Mouse (Mus musculus) monocyte, adult 59 days (primary cell): ENCODE data around the gene Elob. TPM values are rescaled to one million over a fixed set of nuclear protein-coding genes. Genes with fewer than 3 reads are reported as not detected.

ENCODE experiments used
- total RNA-seq, 2 experiments: library from RNA; stranded (reverse); gene quantifications; one replicate each; pipeline ENCODE4 v1.2.4; 2023

Gene Elob
- 100 to 1,000 TPM; 156 to 174 TPM for total RNA-seq

DNA sequence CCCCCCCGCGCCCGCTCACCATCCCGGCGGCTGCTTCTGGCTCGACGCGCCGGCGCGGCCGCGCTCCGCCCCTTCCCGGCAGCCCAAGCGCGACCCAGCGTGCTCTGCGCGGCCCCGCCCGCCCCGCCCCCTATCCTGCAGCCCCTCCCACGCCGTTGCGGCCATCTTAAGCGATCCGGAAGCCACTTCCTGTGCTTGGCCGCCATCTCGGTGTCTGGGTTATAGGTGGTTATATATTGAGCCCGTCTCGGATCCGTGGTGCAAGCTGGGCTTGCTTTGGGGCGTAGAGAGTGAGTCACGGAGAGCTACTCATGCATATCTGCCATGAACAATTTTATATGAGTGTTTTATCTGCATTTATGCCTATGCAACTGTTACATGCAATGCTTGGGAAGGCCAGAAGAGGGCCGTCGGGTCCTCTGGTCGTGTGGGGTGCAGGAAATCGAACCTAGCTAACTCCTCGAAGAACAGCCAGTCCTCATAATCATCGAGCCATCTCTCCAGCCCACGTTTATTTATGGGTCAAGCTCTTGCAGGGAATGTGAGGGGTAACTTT lies at the start of gene Elob:
Gene Elob (minus strand): TSS at position 73 of the 556 bp plus-strand sequence.

DNA sequence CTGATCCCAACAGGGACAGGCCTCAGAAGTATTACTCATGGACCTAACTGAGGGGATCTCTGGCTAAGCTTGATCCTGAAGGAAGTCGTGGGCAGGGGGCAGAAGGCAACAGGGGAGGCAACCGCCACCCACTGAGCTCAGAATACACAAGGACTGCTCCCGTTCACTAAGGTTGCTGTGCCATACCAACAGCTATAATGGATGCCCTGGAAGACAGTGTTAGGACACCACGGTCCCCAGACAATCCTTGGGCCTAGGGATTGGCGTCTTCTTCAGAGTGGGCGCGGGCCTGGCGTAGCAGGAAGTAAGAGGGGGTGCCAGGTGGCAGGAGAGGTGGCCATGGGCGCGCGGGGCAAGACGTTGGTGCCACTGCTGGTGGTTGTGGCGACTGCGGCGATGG lies 38.8 kb upstream of the Elob start, which contains the start of gene Prss21:
Gene Prss21 (plus strand): TSS at position 301 of the 400 bp plus-strand sequence.

GRCm38 (mm10) chr17:23843812-23844273 lies 14.9 kb upstream of the Elob start, which contains the start of the genes Prss32 and Prss41:
Prss32 (plus strand) TSS chr17:23843855.
Prss41 (minus strand) TSS chr17:23844172.

GRCm38 (mm10) chr17:23836006-23836575 lies 7.2 kb upstream of the Elob start, which contains the start of gene Prss33:
Prss33 (minus strand) TSS chr17:23836056.

GRCm38 (mm10) chr17:23790269-23791078 lies 38.5 kb downstream of the Elob start, which contains the start of gene Srrm2:
Srrm2 (plus strand) TSS chr17:23790532.

DNA sequence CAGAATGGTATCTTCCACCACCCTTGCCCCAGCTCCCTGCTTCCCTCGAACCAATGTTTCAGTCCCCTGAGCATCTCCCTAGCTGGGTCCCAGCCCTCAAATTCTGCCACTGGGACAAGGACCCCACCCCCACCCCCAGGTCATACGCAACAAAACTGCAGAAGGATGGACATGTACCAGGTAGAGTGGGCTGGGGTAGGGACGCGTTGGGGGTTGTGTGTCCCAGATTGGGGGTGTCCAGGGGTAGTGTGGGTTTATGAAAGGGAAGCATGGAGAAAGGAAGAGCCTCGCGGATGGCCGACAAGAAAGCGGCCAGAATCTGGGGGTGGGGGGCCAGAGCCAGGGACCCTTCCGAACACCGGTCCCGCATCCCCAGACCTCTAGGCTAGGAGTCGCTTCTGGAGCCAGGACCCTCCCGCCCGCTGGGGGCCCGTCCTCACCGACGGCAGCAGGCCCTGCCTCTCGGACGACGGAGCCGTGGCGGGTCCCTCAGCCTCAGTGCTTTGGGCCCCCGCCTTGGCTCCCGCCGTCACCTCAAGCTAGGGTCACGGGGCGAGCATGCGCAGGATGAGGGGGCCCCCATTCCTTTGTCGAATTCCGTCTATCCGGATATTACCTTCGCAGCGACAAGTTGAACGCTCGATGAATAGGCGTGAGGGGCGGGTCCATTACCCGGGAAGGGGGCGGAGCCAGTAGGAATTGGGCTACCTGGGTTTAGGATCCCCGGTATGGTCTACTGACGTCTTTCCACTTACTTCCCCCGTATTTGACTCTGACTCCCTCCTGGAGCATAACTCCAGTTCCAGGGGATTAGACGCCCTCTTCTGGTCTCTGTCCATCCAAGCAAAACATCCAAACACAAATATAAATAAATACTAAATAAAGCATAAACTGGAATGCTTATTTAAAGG lies 43.1 kb downstream of the Elob start, which contains the start of gene Flywch2:
Gene Flywch2 (minus strand): TSS at position 521 of the 911 bp plus-strand sequence.

Other genes with a start within 250 kb of the Elob start
- not detected for gene Zfp13, start 229.6 kb downstream of the Elob start, total RNA-seq
- gene Zscan10, start 228.3 kb downstream of the Elob start, total RNA-seq: not detected
- 1 to 10 TPM; 3.0 to 3.1 TPM for gene Mmp25, start 183.9 kb downstream of the Elob start, total RNA-seq
- not detected for gene Bicdl2, start 168.6 kb downstream of the Elob start, total RNA-seq
- gene Hcfc1r1, start 155.5 kb downstream of the Elob start, total RNA-seq: 10 to 100 TPM; 53.4 to 61.5 TPM
- 10 to 100 TPM; 17.4 to 24.2 TPM for gene Thoc6, start 155.3 kb downstream of the Elob start, total RNA-seq
- 10 to 100 TPM; 20.6 to 32.5 TPM for gene Tnfrsf12a, start 151.7 kb downstream of the Elob start, total RNA-seq
- not detected for gene Cldn6, start 149.9 kb downstream of the Elob start, total RNA-seq
- not detected for gene Cldn9, start 145.1 kb downstream of the Elob start, total RNA-seq
- not detected for gene 1520401A03Rik, start 106.4 kb downstream of the Elob start, total RNA-seq
- gene Pkmyt1, start 102.8 kb downstream of the Elob start, total RNA-seq: 1 to 10 TPM; 3.3 to 3.7 TPM
- gene Paqr4, start 88.3 kb downstream of the Elob start, total RNA-seq: 1 to 10 TPM; 2.3 to 3.2 TPM
- not detected for gene Kremen2, start 83.3 kb downstream of the Elob start, total RNA-seq
- gene Flywch1, start 57.5 kb downstream of the Elob start, total RNA-seq: 10 to 100 TPM; 12.9 to 14.0 TPM
- not detected for gene Flywch2, start 43.1 kb downstream of the Elob start, total RNA-seq
- gene Srrm2, start 38.6 kb downstream of the Elob start, total RNA-seq: 100 to 1,000 TPM; 847 to 887 TPM
- gene Prss33, start 6.9 kb upstream of the Elob start, total RNA-seq: not detected
- not detected for gene Prss32, start 14.7 kb upstream of the Elob start, total RNA-seq
- gene Prss41, start 15.0 kb upstream of the Elob start, total RNA-seq: not detected
- gene Prss21, start 38.9 kb upstream of the Elob start, total RNA-seq: not detected
- not detected for gene Dcpp1, start 51.7 kb upstream of the Elob start, total RNA-seq
- gene Dcpp2, start 51.7 kb upstream of the Elob start, total RNA-seq: not detected
- gene Dcpp3, start 88.3 kb upstream of the Elob start, total RNA-seq: not detected
- gene Sbp, start 112.5 kb upstream of the Elob start, total RNA-seq: not detected
- not detected for gene Sbpl, start 126.1 kb upstream of the Elob start, total RNA-seq
- gene Prss30, start 151.4 kb upstream of the Elob start, total RNA-seq: 1 to 10 TPM; 3.1 to 3.4 TPM
- gene Prss22, start 169.0 kb upstream of the Elob start, total RNA-seq: not detected
- gene Prss27, start 209.0 kb upstream of the Elob start, total RNA-seq: not detected
- gene Kctd5, start 244.3 kb upstream of the Elob start, total RNA-seq: 10 to 100 TPM; 16.8 to 19.2 TPM